Mouse (Mus musculus) activated CD4-positive, CD25-positive, alpha-beta regulatory T cell (primary cell): Measurements from ENCODE around the gene Zfp948. TPM values are rescaled to one million over a fixed set of nuclear protein-coding genes. Genes with fewer than 3 reads are reported as not detected.

ENCODE experiments used
- polyA plus RNA-seq, 2 experiments: library from polyadenylated mRNA; unstranded; fragments of 100-300 nt; shearing (Covaris generic); gene quantifications; one replicate each; pipeline ENCODE4 v1.2.1; 2017

The Zfp948 gene
- polyA plus RNA-seq: 1 to 10 TPM; 2.8 to 5.3 TPM

GRCm38 (mm10) chr17:21566728-21567349, at the start of gene Zfp948:
Zfp948 (plus strand) TSS chr17:21567008.

GRCm38 (mm10) chr17:21535096-21536001, 31.5 kb upstream of the Zfp948 start, which contains the start of gene Zfp52:
Zfp52 (plus strand) TSS chr17:21535539.

Other genes with a start within 250 kb of the Zfp948 start
- 10 to 100 TPM; 12.1 to 22.2 TPM for gene Zfp677, start 183.3 kb upstream of the Zfp948 start, polyA plus RNA-seq
- gene Zfp54, start 143.8 kb upstream of the Zfp948 start, polyA plus RNA-seq: 10 to 100 TPM in 1 of 2 experiments, 1 to 10 TPM in 1; 8.1 to 12.3 TPM
- 10 to 100 TPM; 31.9 to 34.3 TPM for gene Zfp51, start 116.6 kb upstream of the Zfp948 start, polyA plus RNA-seq
- gene Zfp53, start 78.0 kb upstream of the Zfp948 start, polyA plus RNA-seq: 10 to 100 TPM; 61.3 to 66.0 TPM
- gene Zfp52, start 31.5 kb upstream of the Zfp948 start, polyA plus RNA-seq: 10 to 100 TPM; 14.6 to 24.7 TPM
- 10 to 100 TPM in 1 of 2 experiments, 1 to 10 TPM in 1; 5.0 to 11.2 TPM for gene Zfp983, start 83.6 kb downstream of the Zfp948 start, polyA plus RNA-seq
- gene Gm10226, start 124.9 kb downstream of the Zfp948 start, polyA plus RNA-seq: 10 to 100 TPM; 10.7 to 13.6 TPM
- 1 to 10 TPM; 2.8 to 6.4 TPM for gene Zfp760, start 140.7 kb downstream of the Zfp948 start, polyA plus RNA-seq
- gene Zfp229, start 163.8 kb downstream of the Zfp948 start, polyA plus RNA-seq: under 1 TPM in 1 of 2 experiments, not detected in 1; 0.31 TPM